Mouse (Mus musculus): Measurements from ENCODE around the gene Babam2. TPM values are rescaled to one million over a fixed set of nuclear protein-coding genes. Genes with fewer than 3 reads are reported as not detected.

The Babam2 gene
- total RNA-seq, 2 experiments from 2014 or later, result 63.9 to 123 TPM

GRCm38 (mm10) chr5:32018276-32018675 lies 320.8 kb downstream of the Babam2 start:
- no peak for ATAC-seq (replicated peaks; ENCODE audit: poor library complexity, severe bottlenecking)

GRCm38 (mm10) chr5:32029834-32030433 lies 332.4 kb downstream of the Babam2 start:
- no peak for ATAC-seq (replicated peaks; ENCODE audit: poor library complexity, severe bottlenecking)

- ATAC-seq (replicated peaks; ENCODE audit: poor library complexity, severe bottlenecking), result no peak
These were observed 335.7 kb downstream of the Babam2 start for GRCm38 (mm10) chr5:32033185-32033584.

GRCm38 (mm10) chr5:32033621-32034020 lies 336.1 kb downstream of the Babam2 start:
- no peak for ATAC-seq (replicated peaks; ENCODE audit: poor library complexity, severe bottlenecking)

- ATAC-seq (replicated peaks; ENCODE audit: poor library complexity, severe bottlenecking), result no peak
These were observed 337.1 kb downstream of the Babam2 start for GRCm38 (mm10) chr5:32034475-32035054.

- no peak for ATAC-seq (replicated peaks; ENCODE audit: poor library complexity, severe bottlenecking)
These were observed 338.3 kb downstream of the Babam2 start for GRCm38 (mm10) chr5:32035721-32036320.

GRCm38 (mm10) chr5:32036896-32037295 lies 339.4 kb downstream of the Babam2 start:
- no peak for ATAC-seq (replicated peaks; ENCODE audit: poor library complexity, severe bottlenecking)

- ATAC-seq (replicated peaks; ENCODE audit: poor library complexity, severe bottlenecking), result no peak
These were observed 340.1 kb downstream of the Babam2 start for GRCm38 (mm10) chr5:32037546-32037945.

GRCm38 (mm10) chr5:32038994-32039393 lies 341.5 kb downstream of the Babam2 start:
- no peak for ATAC-seq (replicated peaks; ENCODE audit: poor library complexity, severe bottlenecking)

GRCm38 (mm10) chr5:32039511-32039910 lies 342.0 kb downstream of the Babam2 start:
- no peak for ATAC-seq (replicated peaks; ENCODE audit: poor library complexity, severe bottlenecking)

GRCm38 (mm10) chr5:32043153-32043552 lies 345.7 kb downstream of the Babam2 start:
- no peak for ATAC-seq (replicated peaks; ENCODE audit: poor library complexity, severe bottlenecking)

GRCm38 (mm10) chr5:32043996-32044395 lies 346.5 kb downstream of the Babam2 start:
- no peak for ATAC-seq (replicated peaks; ENCODE audit: poor library complexity, severe bottlenecking)

- no peak for ATAC-seq (replicated peaks; ENCODE audit: poor library complexity, severe bottlenecking)
These were observed 354.4 kb downstream of the Babam2 start for GRCm38 (mm10) chr5:32051899-32052298.

- ATAC-seq (replicated peaks; ENCODE audit: poor library complexity, severe bottlenecking), result no peak
These were observed 355.0 kb downstream of the Babam2 start for GRCm38 (mm10) chr5:32052467-32052866.

- ATAC-seq (replicated peaks; ENCODE audit: poor library complexity, severe bottlenecking), result no peak; the same call in 1 of the 2 replicates
These were observed 356.0 kb downstream of the Babam2 start for GRCm38 (mm10) chr5:32053476-32053875.

GRCm38 (mm10) chr5:32055676-32056075 lies 358.2 kb downstream of the Babam2 start:
- ATAC-seq (replicated peaks; ENCODE audit: poor library complexity, severe bottlenecking), result no peak

GRCm38 (mm10) chr5:32056126-32056525 lies 358.6 kb downstream of the Babam2 start:
- no peak for ATAC-seq (replicated peaks; ENCODE audit: poor library complexity, severe bottlenecking)

- no peak for ATAC-seq (replicated peaks; ENCODE audit: poor library complexity, severe bottlenecking)
These were observed 361.2 kb downstream of the Babam2 start for GRCm38 (mm10) chr5:32058481-32059253.

- ATAC-seq (replicated peaks; ENCODE audit: poor library complexity, severe bottlenecking), result no peak
These were observed 361.8 kb downstream of the Babam2 start for GRCm38 (mm10) chr5:32059254-32059796.

- no peak for ATAC-seq (replicated peaks; ENCODE audit: poor library complexity, severe bottlenecking)
These were observed 363.0 kb downstream of the Babam2 start for GRCm38 (mm10) chr5:32060485-32060884.

- no peak for ATAC-seq (replicated peaks; ENCODE audit: poor library complexity, severe bottlenecking)
These were observed 364.4 kb downstream of the Babam2 start for GRCm38 (mm10) chr5:32061854-32062253.

Data from granulocyte monocyte progenitor cell, adult 5-6 weeks (primary cell).